Mouse (Mus musculus) macrophage (primary cell): ENCODE results near the gene Prdm10. TPM values are rescaled to one million over a fixed set of nuclear protein-coding genes. Genes with fewer than 3 reads are reported as not detected.

Experiments
- H3K27ac ChIP-seq: fragments of 350-480 bp; formaldehyde crosslinking; 2 replicates; pipeline ENCODE4 v1.9.0; 2021
- H3K36me3 ChIP-seq: fragments of 350-480 bp; formaldehyde crosslinking; 2 replicates; pipeline ENCODE4 v1.9.0; 2021; ENCODE audit errors: inconsistent target
- H3K4me3 ChIP-seq: fragments of 350-480 bp; formaldehyde crosslinking; 2 replicates; pipeline ENCODE4 v1.9.0; 2021; ENCODE audit errors: inconsistent target
- H3K79me2 ChIP-seq: fragments of 350-480 bp; formaldehyde crosslinking; 2 replicates; pipeline ENCODE4 v1.9.0; 2021; ENCODE audit errors: inconsistent target
- WGBS: methylation state at CpG from one replicate; pipeline ENCODE4 v1.1.7; 2026; ENCODE audit warnings: inconsistent platforms; ENCODE audit not compliant: missing documents; 5-methylcytosine and 5-hydroxymethylcytosine counted together
- polyA plus RNA-seq: library from polyadenylated mRNA; stranded (reverse); fragments of 250-400 nt; gene quantifications from 3 replicates; pipeline ENCODE4 v1.2.4, GENCODE M21; 2018; ENCODE audit warnings: inconsistent platforms

The Prdm10 gene
- polyA plus RNA-seq, 1 experiment from 2014 or later, result 4.7 TPM

GRCm38 (mm10) chr9:31344289-31344831 lies 64.0 kb downstream of the Prdm10 start:
- WGBS, result 98% methylated on average over 11 of the region's 11 CpGs
- no peak overlapping the region for H3K4me3 ChIP-seq
- H3K27ac ChIP-seq, result no peak overlapping the region
- 0 out of 2 replicates have a peak, but pooled peaks cover 12% of the 10 kb centered on the region for H3K36me3 ChIP-seq
- H3K79me2 ChIP-seq, result no peaks in the 10 kb centered on the region

- H3K79me2 ChIP-seq, result no peaks in the 10 kb centered on the region
- WGBS, result 92% methylated on average over 15 of the region's 15 CpGs
- H3K4me3 ChIP-seq, result no peak overlapping the region
- no peak overlapping the region for H3K27ac ChIP-seq
- H3K36me3 ChIP-seq, result 0 out of 2 replicates have a peak, but pooled peaks cover 12% of the 10 kb centered on the region
Measured at GRCm38 (mm10) chr9:31346575-31347080, 66.3 kb downstream of the Prdm10 start.

- Histone ChIP-seq H3K27ac (no peak overlapping the region), H3K36me3 (0 out of 2 replicates have a peak, but pooled peaks cover 4% of the 10 kb centered on the region), H3K4me3 (no peak overlapping the region), H3K79me2 (no peaks in the 10 kb centered on the region)
- WGBS, result 94% methylated on average over 4 of the region's 4 CpGs
Measured at GRCm38 (mm10) chr9:31348458-31348857, 68.1 kb downstream of the Prdm10 start.

GRCm38 (mm10) chr9:31348915-31349314 lies 68.6 kb downstream of the Prdm10 start:
- no peaks in the 10 kb centered on the region for H3K79me2 ChIP-seq
- H3K36me3 ChIP-seq, result 0 out of 2 replicates have a peak, but pooled peaks cover 7% of the 10 kb centered on the region
- H3K4me3 ChIP-seq, result no peak overlapping the region
- no peak overlapping the region for H3K27ac ChIP-seq
- WGBS, result 78% methylated on average over 11 of the region's 11 CpGs

GRCm38 (mm10) chr9:31352716-31353115 lies 72.4 kb downstream of the Prdm10 start:
- Histone ChIP-seq H3K27ac (no peak overlapping the region), H3K36me3 (0 out of 2 replicates have a peak, but pooled peaks cover 7% of the 10 kb centered on the region), H3K4me3 (no peak overlapping the region), H3K79me2 (no peaks in the 10 kb centered on the region)
- WGBS, result 57% methylated on average over 2 of the region's 2 CpGs

GRCm38 (mm10) chr9:31353518-31353917 lies 73.2 kb downstream of the Prdm10 start:
- H3K36me3 ChIP-seq, result 0 out of 2 replicates have a peak, but pooled peaks cover 7% of the 10 kb centered on the region
- no peaks in the 10 kb centered on the region for H3K79me2 ChIP-seq
- WGBS, result 97% methylated on average over 10 of the region's 10 CpGs
- no peak overlapping the region for H3K4me3 ChIP-seq
- no peak overlapping the region for H3K27ac ChIP-seq

GRCm38 (mm10) chr9:31354051-31354450 lies 73.7 kb downstream of the Prdm10 start:
- Histone ChIP-seq H3K36me3 (0 out of 2 replicates have a peak, but pooled peaks cover 7% of the 10 kb centered on the region), H3K27ac (no peak overlapping the region), H3K79me2 (no peaks in the 10 kb centered on the region), H3K4me3 (no peak overlapping the region)
- WGBS, result 89% methylated on average over 7 of the region's 7 CpGs

- H3K27ac ChIP-seq, result no peak overlapping the region
- peaks cover 11% of the 10 kb centered on the region; the same call in 1 of the 2 replicates for H3K36me3 ChIP-seq
- no peaks in the 10 kb centered on the region for H3K79me2 ChIP-seq
- WGBS, result 96% methylated on average over 9 of the region's 9 CpGs
- H3K4me3 ChIP-seq, result no peak overlapping the region
Measured at GRCm38 (mm10) chr9:31363698-31364609, 83.6 kb downstream of the Prdm10 start.

- no peak overlapping the region for H3K27ac ChIP-seq
- H3K36me3 ChIP-seq, result peaks cover 3% of the 10 kb centered on the region; the same call in 1 of the 2 replicates
- no peak overlapping the region for H3K4me3 ChIP-seq
- no peaks in the 10 kb centered on the region for H3K79me2 ChIP-seq
- 97% methylated on average over 7 of the region's 8 CpGs for WGBS
Measured at GRCm38 (mm10) chr9:31365086-31365485, 84.7 kb downstream of the Prdm10 start.

- WGBS, result 100% methylated on average over 3 of the region's 3 CpGs
- H3K79me2 ChIP-seq, result no peaks in the 10 kb centered on the region
- H3K27ac ChIP-seq, result no peak overlapping the region
- H3K4me3 ChIP-seq, result no peak overlapping the region
- H3K36me3 ChIP-seq, result no peaks in the 10 kb centered on the region
Measured at GRCm38 (mm10) chr9:31371740-31372139, 91.4 kb downstream of the Prdm10 start.

GRCm38 (mm10) chr9:31376661-31377060 lies 96.3 kb downstream of the Prdm10 start:
- H3K27ac ChIP-seq, result no peak overlapping the region
- no peaks in the 10 kb centered on the region for H3K79me2 ChIP-seq
- H3K4me3 ChIP-seq, result no peak overlapping the region
- H3K36me3 ChIP-seq, result no peaks in the 10 kb centered on the region; the same call in 1 of the 2 replicates

- Histone ChIP-seq H3K79me2 (peaks cover 35% of the 10 kb centered on the region), H3K27ac (no peak overlapping the region), H3K36me3 (no peaks in the 10 kb centered on the region), H3K4me3 (no peak overlapping the region)
- WGBS, result 83% methylated on average over 17 of the region's 17 CpGs
Measured at GRCm38 (mm10) chr9:31384786-31385499, 104.6 kb downstream of the Prdm10 start.

GRCm38 (mm10) chr9:31385500-31385869 lies 105.1 kb downstream of the Prdm10 start:
- Histone ChIP-seq H3K4me3 (peak overlapping the region; percentile 81), H3K36me3 (peaks cover 2% of the 10 kb centered on the region; the same call in 1 of the 2 replicates), H3K79me2 (peaks cover 35% of the 10 kb centered on the region), H3K27ac (no peak overlapping the region)
- 21% methylated on average over 4 of the region's 4 CpGs for WGBS

GRCm38 (mm10) chr9:31385947-31386354 lies 105.6 kb downstream of the Prdm10 start, which contains the start of gene Nfrkb:
Gene Nfrkb (plus strand): TSS chr9:31386192.
- H3K79me2 ChIP-seq, result peaks cover 35% of the 10 kb centered on the region
- WGBS, result under 1% methylated on average over 46 of the region's 46 CpGs
- H3K4me3 ChIP-seq, result peak within 1 kb of the TSS; percentile 81
- H3K27ac ChIP-seq, result no peak within 1 kb of the TSS
- peaks cover 6% of the 10 kb centered on the region; the same call in 1 of the 2 replicates for H3K36me3 ChIP-seq
